Comparison of ENCODE assay signal across 8 mouse cellular contexts in the genomic region with DNA sequence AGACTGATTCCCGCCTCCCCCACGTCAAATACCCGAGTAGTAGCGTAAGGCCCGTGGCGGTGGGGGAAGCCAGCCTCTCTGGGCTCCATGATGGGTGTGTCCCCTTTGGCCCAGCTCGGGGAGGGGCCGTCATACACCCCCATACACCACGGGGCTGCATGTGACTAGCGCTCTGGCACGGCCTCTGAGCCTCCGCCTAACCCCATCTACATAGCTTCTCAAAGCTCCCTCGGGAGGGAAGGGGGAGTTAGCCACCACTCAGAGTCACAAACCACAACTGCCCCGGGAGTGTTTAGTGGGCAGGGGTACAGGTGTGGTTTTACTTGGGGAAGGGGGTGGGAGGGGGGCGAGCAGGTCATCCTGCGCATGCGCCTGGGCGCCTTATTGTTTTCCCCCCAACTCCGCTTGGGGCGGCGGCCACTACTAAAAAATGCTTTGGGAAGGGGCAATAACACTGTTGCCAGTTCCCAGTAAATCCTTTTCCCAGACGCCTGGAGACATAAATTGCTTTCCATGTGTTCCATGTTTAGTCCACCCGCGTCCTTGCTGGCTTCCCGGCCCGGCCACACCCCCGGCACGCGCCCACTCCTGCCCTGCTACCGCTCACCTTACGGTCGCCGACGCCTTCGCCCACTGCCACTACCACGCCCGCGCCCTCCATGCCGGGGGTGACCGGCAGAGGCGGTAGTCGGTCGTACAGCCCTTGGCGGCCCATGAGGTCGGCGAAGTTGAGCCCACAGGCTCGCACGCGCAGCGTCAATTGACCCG. TPM values are rescaled to one million over a fixed set of nuclear protein-coding genes. Genes with fewer than 3 reads are reported as not detected.
DNase-seq lines count a peak whose midpoint lies in the region; ATAC-seq and TF ChIP-seq lines count a peak whose summit lies in the region.

No protein-coding gene starts in this region.

- DNase-seq in cerebellum, adult 11-12 months: peak; percentile 46
- peak; percentile 70 to 84 for DNase-seq in adrenal gland, postnatal 36 days
- peak; percentile 52 for DNase-seq in forelimb bud, embryonic 11.5 days (ENCODE audit: low read depth, low spot score)
- no peak for DNase-seq in liver, adult 2 months (ENCODE audit: extremely low read depth, low read depth, low spot score)
- DNase-seq in midbrain, postnatal 0 days (ENCODE audit: low spot score): peak; percentile 78
- peak; percentile 77 for DNase-seq in testis, postnatal 10 days (ENCODE audit: low spot score)

- H3K4me1 ChIP-seq in hindbrain, embryonic 13.5 days (replicated peaks): peaks cover 61% of the 10 kb centered on the region
- H3K4me1 ChIP-seq in liver, adult 2 months (ENCODE audit: control insufficient read depth, insufficient read depth, low read length): peaks cover 1% of the 10 kb centered on the region; the same call in 1 of the 2 replicates
- H3K4me1 ChIP-seq in midbrain, postnatal 0 days (ENCODE audit: insufficient read depth, low read length): peaks cover 23% of the 10 kb centered on the region

- no peak for TF ChIP-seq POLR2A in liver, adult 2 months (IDR thresholded peaks at IDR 0.05; ENCODE audit: extremely low read depth, insufficient read depth, low read length)

- H3K4me3 ChIP-seq in hindbrain, embryonic 13.5 days: peak overlapping the region; percentile 94
- peak overlapping the region; percentile 86 for H3K4me3 ChIP-seq in liver, adult 2 months (ENCODE audit: insufficient read depth, low read depth, low read length)
- H3K4me3 ChIP-seq in midbrain, postnatal 0 days (ENCODE audit: low read depth, low read length): peak overlapping the region; percentile 96

- no peaks in the 10 kb centered on the region for H3K27me3 ChIP-seq in hindbrain, embryonic 13.5 days
- H3K27me3 ChIP-seq in liver, adult 2 months (ENCODE audit: control insufficient read depth, insufficient read depth, low read length): no peaks in the 10 kb centered on the region
- no peaks in the 10 kb centered on the region for H3K27me3 ChIP-seq in midbrain, postnatal 0 days (ENCODE audit: insufficient read depth, low read length)

- peak overlapping the region; percentile 97 for H3K27ac ChIP-seq in hindbrain, embryonic 13.5 days
- H3K27ac ChIP-seq in liver, adult 2 months (replicated peaks; ENCODE audit: insufficient read depth, low read depth, low read length): no peak overlapping the region
- H3K27ac ChIP-seq in midbrain, postnatal 0 days (ENCODE audit: low read depth, low read length): peak overlapping the region; percentile 92

- 0 out of 2 replicates have a peak, but pooled peaks have one; percentile 3 for TF ChIP-seq CTCF in liver, adult 2 months (IDR thresholded peaks at IDR 0.05; ENCODE audit: low read depth, low read length)
- TF ChIP-seq CTCF in midbrain, postnatal 0 days (IDR thresholded peaks at IDR 0.05): peak; percentile 55

- 2% methylated on average over 51 of the region's 51 CpGs for WGBS in hindbrain, embryonic 13.5 days
- WGBS in liver, adult 2 months: 5% methylated on average over 51 of the region's 51 CpGs
- WGBS in midbrain, postnatal 0 days: under 1% methylated on average over 51 of the region's 51 CpGs

- no peaks in the 10 kb centered on the region for H3K79me2 ChIP-seq in liver, adult 2 months (ENCODE audit: control insufficient read depth, insufficient read depth, low read length)

- H3K36me3 ChIP-seq in hindbrain, embryonic 13.5 days: peaks cover 24% of the 10 kb centered on the region
- no peaks in the 10 kb centered on the region for H3K36me3 ChIP-seq in liver, adult 2 months (ENCODE audit: control insufficient read depth, insufficient read depth, low read length)
- H3K36me3 ChIP-seq in midbrain, postnatal 0 days (ENCODE audit: insufficient read depth, low read length): peaks cover 15% of the 10 kb centered on the region

- no peaks in the 10 kb centered on the region for H3K9me3 ChIP-seq in hindbrain, embryonic 13.5 days
- no peaks in the 10 kb centered on the region for H3K9me3 ChIP-seq in midbrain, postnatal 0 days (ENCODE audit: low read length)

- H3K9ac ChIP-seq in hindbrain, embryonic 13.5 days: peak overlapping the region; percentile 98
- H3K9ac ChIP-seq in liver, adult 2 months (ENCODE audit: low read depth, low read length): peak overlapping the region; percentile 89
- peak overlapping the region; percentile 90 for H3K9ac ChIP-seq in midbrain, postnatal 0 days (replicated peaks; ENCODE audit: low read length, poor library complexity, severe bottlenecking)

- H3K4me2 ChIP-seq in hindbrain, embryonic 13.5 days: peak overlapping the region; percentile 92
- peak overlapping the region; percentile 85 for H3K4me2 ChIP-seq in midbrain, postnatal 0 days (ENCODE audit: low read depth, low read length, poor library complexity, severe bottlenecking)

- no peak for ATAC-seq in cerebellum, adult (ENCODE audit: insufficient number of reproducible peaks, low FRiP score, low TSS enrichment)
- peak; percentile 44 for ATAC-seq in hindbrain, embryonic 13.5 days (ENCODE audit: low FRiP score)
- ATAC-seq in midbrain, postnatal 0 days (ENCODE audit: low FRiP score): peak; percentile 44

RNA-seq across cellular contexts. Expression of gene Rnd2, which starts 0.5 kb away (rescaled TPM):
- total RNA-seq in adrenal gland, postnatal 36 days (2021): 10 to 100 TPM; 10.2 to 11.6 TPM
- 108 and 111 TPM in 2 replicates for polyA plus RNA-seq in hindbrain, embryonic 13.5 days (2015; fragmentation: Nextera tagmentation; extraction: Ambion mirVana)
- 5.5 and 8.0 TPM in 2 replicates for total RNA-seq in liver, adult 2 months (2014; rRNA removed)
- polyA plus RNA-seq in liver, adult 2 months (2012; rRNA removed): 18.9 and 22.3 TPM in 2 replicates
- total RNA-seq in midbrain, postnatal 0 days (2014; rRNA removed): 90.5 and 96.3 TPM in 2 replicates
- 95.7 and 104 TPM in 2 replicates for polyA plus RNA-seq in midbrain, postnatal 0 days (2015; fragmentation: Nextera tagmentation; extraction: Ambion mirVana)

RNA-seq across cellular contexts. Expression of gene Vat1, which starts 0.7 kb away (rescaled TPM):
- total RNA-seq in adrenal gland, postnatal 36 days (2021): 100 to 1,000 TPM; 123 to 141 TPM
- 92.1 and 96.6 TPM in 2 replicates for polyA plus RNA-seq in hindbrain, embryonic 13.5 days (2015; fragmentation: Nextera tagmentation; extraction: Ambion mirVana)
- total RNA-seq in liver, adult 2 months (2014; rRNA removed): 11.0 and 11.2 TPM in 2 replicates
- polyA plus RNA-seq in liver, adult 2 months (2012; rRNA removed): 30.4 and 33.4 TPM in 2 replicates
- total RNA-seq in midbrain, postnatal 0 days (2014; rRNA removed): 313 and 334 TPM in 2 replicates
- polyA plus RNA-seq in midbrain, postnatal 0 days (2015; fragmentation: Nextera tagmentation; extraction: Ambion mirVana): 143 and 146 TPM in 2 replicates

RNA-seq across cellular contexts. Expression of gene Ifi35, which starts 17.1 kb away (rescaled TPM):
- 10 to 100 TPM; 39.1 to 41.8 TPM for total RNA-seq in adrenal gland, postnatal 36 days (2021)
- polyA plus RNA-seq in hindbrain, embryonic 13.5 days (2015; fragmentation: Nextera tagmentation; extraction: Ambion mirVana): 3.7 and 4.0 TPM in 2 replicates
- 24.6 and 37.1 TPM in 2 replicates for total RNA-seq in liver, adult 2 months (2014; rRNA removed)
- 33.8 and 43.6 TPM in 2 replicates for polyA plus RNA-seq in liver, adult 2 months (2012; rRNA removed)
- total RNA-seq in midbrain, postnatal 0 days (2014; rRNA removed): 1.9 and 3.3 TPM in 2 replicates
- 4.5 TPM in 2 replicates for polyA plus RNA-seq in midbrain, postnatal 0 days (2015; fragmentation: Nextera tagmentation; extraction: Ambion mirVana)

RNA-seq across cellular contexts. Expression of gene Rpl27, which starts 23.2 kb away (rescaled TPM):
- 10 to 100 TPM; 77.7 to 94.3 TPM for total RNA-seq in adrenal gland, postnatal 36 days (2021)
- 301 and 310 TPM in 2 replicates for polyA plus RNA-seq in hindbrain, embryonic 13.5 days (2015; fragmentation: Nextera tagmentation; extraction: Ambion mirVana)
- 236 and 259 TPM in 2 replicates for total RNA-seq in liver, adult 2 months (2014; rRNA removed)
- 193 and 230 TPM in 2 replicates for polyA plus RNA-seq in liver, adult 2 months (2012; rRNA removed)
- 605 and 614 TPM in 2 replicates for total RNA-seq in midbrain, postnatal 0 days (2014; rRNA removed)
- 227 and 260 TPM in 2 replicates for polyA plus RNA-seq in midbrain, postnatal 0 days (2015; fragmentation: Nextera tagmentation; extraction: Ambion mirVana)

RNA-seq across cellular contexts. Expression of gene Ptges3l, which starts 40.2 kb away (rescaled TPM):
- total RNA-seq in adrenal gland, postnatal 36 days (2021): 1 to 10 TPM; 2.6 to 3.4 TPM
- 2.3 and 2.8 TPM in 2 replicates for polyA plus RNA-seq in hindbrain, embryonic 13.5 days (2015; fragmentation: Nextera tagmentation; extraction: Ambion mirVana)
- total RNA-seq in liver, adult 2 months (2014; rRNA removed): 0.27 and 0.46 TPM in 2 replicates
- 0.93 and 1.1 TPM in 2 replicates for polyA plus RNA-seq in liver, adult 2 months (2012; rRNA removed)
- 0.66 and 2.7 TPM in 2 replicates for total RNA-seq in midbrain, postnatal 0 days (2014; rRNA removed)
- 2.9 TPM in 2 replicates for polyA plus RNA-seq in midbrain, postnatal 0 days (2015; fragmentation: Nextera tagmentation; extraction: Ambion mirVana)

Comparison
In these comparisons a context has a peak if more than half of its experiments do, and no peak if none do; other contexts are left out.
1. RNA of gene Vat1, which starts 0.7 kb away (total RNA-seq): 313 to 334 TPM in midbrain, postnatal 0 days and 123 to 141 TPM in adrenal gland, postnatal 36 days; 11.0 to 11.2 TPM in liver, adult 2 months; every median in the first group is over 10 times any median in the second.
2. Peak in every context shown above with its lines, with median percentiles within 50 percentile points of each other: H3K4me3 ChIP-seq and H3K9ac ChIP-seq.